ENCODE assay signal across 16 mouse cellular contexts in genomic region chr8:110188961-110189750, GRCm38 (mm10). TPM values are rescaled to one million over a fixed set of nuclear protein-coding genes. Genes with fewer than 3 reads are reported as not detected.
DNase-seq lines count a peak whose midpoint lies in the region; ATAC-seq and TF ChIP-seq lines count a peak whose summit lies in the region.
"Had no signal": no experiment of that assay in that cellular context is flagged by ENCODE, and none has a peak within 500 bp of the region (broad histone marks: within the 10 kb centered on the region; RNA-seq: fewer than 3 reads in every experiment).

No protein-coding gene starts in this region.

- H3K4me2 ChIP-seq in forebrain, embryonic 13.5 days: no peak overlapping the region
- no peak overlapping the region for H3K4me2 ChIP-seq in hindbrain, embryonic 15.5 days
- H3K4me2 ChIP-seq: intestine, embryonic 15.5 days; limb, embryonic 15.5 days had no signal

- peaks cover 12% of the 10 kb centered on the region for H3K4me1 ChIP-seq in forebrain, embryonic 13.5 days
- H3K4me1 ChIP-seq in hindbrain, embryonic 15.5 days (replicated peaks): peaks cover 12% of the 10 kb centered on the region
- peaks cover 17% of the 10 kb centered on the region for H3K4me1 ChIP-seq in limb, embryonic 10.5 days
- H3K4me1 ChIP-seq: intestine, embryonic 15.5 days; limb, embryonic 15.5 days had no signal

- no peak for TF ChIP-seq CTCF in left cerebral cortex, adult 2 months (IDR thresholded peaks at IDR 0.05)

- peak; percentile 55; the same call in 1 of the 2 replicates for ATAC-seq in forebrain, embryonic 13.5 days
- ATAC-seq in hindbrain, embryonic 15.5 days (ENCODE audit: low FRiP score, low read depth): no peak
- ATAC-seq in frontal cortex, adult (ENCODE audit: low TSS enrichment): no peak
- ATAC-seq: intestine, embryonic 15.5 days had no signal

- H3K36me3 ChIP-seq in forebrain, embryonic 13.5 days (ENCODE audit: poor library complexity, severe bottlenecking): no peaks in the 10 kb centered on the region
- no peaks in the 10 kb centered on the region for H3K36me3 ChIP-seq in hindbrain, embryonic 15.5 days
- no peaks in the 10 kb centered on the region for H3K36me3 ChIP-seq in limb, embryonic 10.5 days
- H3K36me3 ChIP-seq: intestine, embryonic 15.5 days; limb, embryonic 15.5 days had no signal

- WGBS in forebrain, embryonic 13.5 days: 18% methylated on average over 8 of the region's 8 CpGs
- WGBS in hindbrain, embryonic 15.5 days: 21% methylated on average over 8 of the region's 8 CpGs
- WGBS in limb, embryonic 10.5 days: 12% methylated on average over 8 of the region's 8 CpGs

- no peaks in the 10 kb centered on the region for H3K9me3 ChIP-seq in forebrain, embryonic 13.5 days (replicated peaks)
- no peaks in the 10 kb centered on the region for H3K9me3 ChIP-seq in hindbrain, embryonic 15.5 days
- H3K9me3 ChIP-seq in limb, embryonic 10.5 days (replicated peaks): no peaks in the 10 kb centered on the region
- H3K9me3 ChIP-seq: intestine, embryonic 15.5 days; limb, embryonic 15.5 days had no signal

- H3K4me3 ChIP-seq in left cerebral cortex, adult 2 months: no peak overlapping the region
- no peak overlapping the region for H3K4me3 ChIP-seq in forebrain, embryonic 13.5 days
- H3K4me3 ChIP-seq in hindbrain, embryonic 15.5 days: no peak overlapping the region
- H3K4me3 ChIP-seq in limb, embryonic 10.5 days: no peak overlapping the region
- H3K4me3 ChIP-seq: intestine, embryonic 15.5 days; limb, embryonic 15.5 days had no signal

- H3K27ac ChIP-seq in left cerebral cortex, adult 2 months: no peak overlapping the region
- H3K27ac ChIP-seq in forebrain, embryonic 13.5 days: peak overlapping the region; percentile 51; the same call in 1 of the 2 replicates
- peak overlapping the region; percentile 47 for H3K27ac ChIP-seq in hindbrain, embryonic 15.5 days (replicated peaks)
- H3K27ac ChIP-seq in limb, embryonic 10.5 days: no peak overlapping the region; the same call in 1 of the 2 replicates
- H3K27ac ChIP-seq: intestine, embryonic 15.5 days; limb, embryonic 15.5 days; stomach, postnatal 0 days had no signal

- peak; percentile 41 to 80 for DNase-seq in left cerebral cortex, postnatal 14 days (ENCODE audit: low spot score in 2 of 2)
- no peak for DNase-seq in left cerebral cortex, adult 2 months (ENCODE audit: extremely low spot score in 1 of 2, low spot score in 2 of 2)
- DNase-seq in retina, embryonic 14.5 days (ENCODE audit: low spot score): peak; percentile 24
- DNase-seq in limb, embryonic 10.5 days (ENCODE audit: low spot score): no peak
- DNase-seq: adrenal gland, postnatal 10 days; B cell, adult 2 months; heart, adult 18-20 months; lung, adult 18-20 months; lung, postnatal 4 days; thymus, postnatal 36 days had no signal

- intact Hi-C loops in left cerebral cortex, postnatal 14 days (cut with DNase I): no loop called here
- intact Hi-C loops in left cerebral cortex, adult 2 months (cut with DNase I): no loop called here

- no peaks in the 10 kb centered on the region for H3K27me3 ChIP-seq in forebrain, embryonic 13.5 days
- no peaks in the 10 kb centered on the region for H3K27me3 ChIP-seq in hindbrain, embryonic 15.5 days
- 0 out of 2 replicates have a peak, but pooled peaks cover 1% of the 10 kb centered on the region for H3K27me3 ChIP-seq in limb, embryonic 10.5 days (ENCODE audit: low read depth, poor library complexity, severe bottlenecking)
- H3K27me3 ChIP-seq: intestine, embryonic 15.5 days; limb, embryonic 15.5 days had no signal

- H3K9ac ChIP-seq in forebrain, embryonic 13.5 days: no peak overlapping the region
- H3K9ac ChIP-seq in hindbrain, embryonic 15.5 days: no peak overlapping the region
- H3K9ac ChIP-seq: intestine, embryonic 15.5 days; limb, embryonic 15.5 days had no signal

RNA-seq across cellular contexts. Expression of gene Calb2, which starts 21.1 kb away (rescaled TPM):
- 10 to 100 TPM; 31.9 to 49.8 TPM for total RNA-seq in left cerebral cortex, postnatal 14 days (2021)
- 10 to 100 TPM; 20.4 to 26.8 TPM for total RNA-seq in left cerebral cortex, adult 2 months (2021)
- polyA plus RNA-seq in forebrain, embryonic 13.5 days (2015; fragmentation: Nextera tagmentation; extraction: Ambion mirVana): 49.9 and 60.7 TPM in 2 replicates
- 112 and 126 TPM in 2 replicates for polyA plus RNA-seq in hindbrain, embryonic 15.5 days (2015; fragmentation: Nextera tagmentation; extraction: Ambion mirVana)
- 2.9 and 10.2 TPM in 2 replicates for polyA plus RNA-seq in limb, embryonic 10.5 days (2016; fragmentation: Nextera tagmentation; extraction: Ambion mirVana)
- total RNA-seq: heart, adult 18-20 months had no signal

RNA-seq across cellular contexts. Expression of gene Cmtr2, which starts 26.3 kb away (rescaled TPM):
- 1 to 10 TPM; 4.0 to 4.4 TPM for total RNA-seq in left cerebral cortex, postnatal 14 days (2021)
- 1 to 10 TPM; 5.9 to 6.2 TPM for total RNA-seq in left cerebral cortex, adult 2 months (2021)
- polyA plus RNA-seq in forebrain, embryonic 13.5 days (2015; fragmentation: Nextera tagmentation; extraction: Ambion mirVana): 10.2 and 12.7 TPM in 2 replicates
- 10.0 and 10.9 TPM in 2 replicates for polyA plus RNA-seq in hindbrain, embryonic 15.5 days (2015; fragmentation: Nextera tagmentation; extraction: Ambion mirVana)
- 10.0 and 10.6 TPM in 2 replicates for polyA plus RNA-seq in limb, embryonic 10.5 days (2016; fragmentation: Nextera tagmentation; extraction: Ambion mirVana)

Comparison
In these comparisons a context has a peak if more than half of its experiments do, and no peak if none do; other contexts are left out.
1. DNase-seq: peak in left cerebral cortex, postnatal 14 days (2 of 2) and retina, embryonic 14.5 days (single experiment); none in left cerebral cortex, adult 2 months (0 of 2) and limb, embryonic 10.5 days (single experiment).
2. H3K27ac ChIP-seq: peak in forebrain, embryonic 13.5 days (single experiment) and hindbrain, embryonic 15.5 days (single experiment); none in left cerebral cortex, adult 2 months (single experiment) and limb, embryonic 10.5 days (single experiment).